Mouse (Mus musculus) brain, embryonic 18.5 days (tissue): ENCODE data around the gene Rab42.

ENCODE experiments used
- DNase-seq: peaks from one replicate; pipeline ENCODE4 v3.0.0-alpha.2; 2012; ENCODE audit warnings: low read depth, low spot score

The Rab42 gene

DNA sequence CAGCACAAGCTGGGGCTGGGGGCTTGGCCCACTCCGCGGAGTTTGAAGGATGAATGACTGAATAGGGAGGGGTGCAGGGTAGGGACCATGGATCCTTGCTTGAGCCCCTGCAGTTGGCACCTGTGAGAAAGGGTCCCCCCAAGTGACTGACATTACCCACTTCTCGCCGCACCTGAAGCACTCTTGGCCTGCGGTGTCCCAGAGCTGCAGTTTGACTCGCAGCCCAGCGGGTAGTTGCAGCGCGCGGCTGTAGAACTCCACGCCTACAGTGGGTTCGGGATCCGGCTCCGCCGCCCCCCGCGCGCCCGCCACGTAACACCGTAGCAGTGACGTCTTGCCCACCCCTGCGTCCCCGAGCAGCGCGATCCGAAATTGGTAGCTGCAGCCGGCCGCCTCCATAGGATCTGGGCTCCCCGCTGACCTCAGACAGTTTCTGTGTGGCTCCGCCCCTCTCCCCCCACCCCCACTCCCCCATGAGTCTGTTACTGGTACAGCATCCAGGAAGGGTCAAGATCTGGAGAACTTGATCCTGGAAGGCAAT lies at the start of gene Rab42:
Gene Rab42 (minus strand): TSS at position 447 of the 541 bp plus-strand sequence.
- DNase-seq, result no peak

- DNase-seq, result no peak
Observed at GRCm38 (mm10) chr4:132352739-132353138, 49.6 kb upstream of the Rab42 start.

DNA sequence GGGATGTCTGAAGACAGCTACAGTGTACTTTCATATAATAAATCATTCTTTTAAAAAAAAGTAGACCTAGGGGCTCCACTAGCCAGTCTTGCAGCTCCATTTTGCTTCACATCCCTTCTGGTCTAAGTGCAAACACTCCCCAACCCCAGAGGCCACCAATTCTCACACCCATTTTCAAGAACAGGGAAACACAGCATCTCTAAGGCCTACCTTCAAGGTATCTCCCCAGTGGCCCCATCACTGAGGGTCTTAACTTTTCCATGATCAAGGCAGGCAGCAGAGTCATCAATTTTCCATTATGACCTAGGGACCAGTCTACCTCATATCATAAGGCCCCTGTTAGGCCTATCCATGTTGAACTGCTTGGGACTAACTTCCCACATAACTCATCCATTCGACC lies 48.2 kb upstream of the Rab42 start:
- DNase-seq, result no peak

DNA sequence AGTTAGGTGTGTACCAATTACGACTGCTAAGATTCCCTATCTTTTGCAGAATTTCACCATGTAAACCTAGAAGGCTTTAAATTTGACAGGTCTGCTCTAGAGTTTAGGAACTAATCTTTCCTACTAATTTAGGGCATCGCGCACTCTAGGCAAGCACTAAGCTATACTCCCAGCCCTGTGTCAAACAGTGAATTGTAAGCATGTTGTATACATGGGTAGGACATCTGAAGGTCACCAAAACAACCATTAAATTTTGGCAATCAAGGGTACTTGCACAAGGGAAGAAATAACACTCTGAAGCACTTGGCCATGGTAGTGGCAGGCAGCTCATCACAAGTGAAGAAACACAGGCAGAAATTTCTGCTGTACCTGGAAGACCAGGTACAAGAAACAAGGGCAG lies 47.7 kb upstream of the Rab42 start:
- no peak for DNase-seq

- no peak for DNase-seq
Observed at GRCm38 (mm10) chr4:132350123-132350740, 47.0 kb upstream of the Rab42 start.

DNA sequence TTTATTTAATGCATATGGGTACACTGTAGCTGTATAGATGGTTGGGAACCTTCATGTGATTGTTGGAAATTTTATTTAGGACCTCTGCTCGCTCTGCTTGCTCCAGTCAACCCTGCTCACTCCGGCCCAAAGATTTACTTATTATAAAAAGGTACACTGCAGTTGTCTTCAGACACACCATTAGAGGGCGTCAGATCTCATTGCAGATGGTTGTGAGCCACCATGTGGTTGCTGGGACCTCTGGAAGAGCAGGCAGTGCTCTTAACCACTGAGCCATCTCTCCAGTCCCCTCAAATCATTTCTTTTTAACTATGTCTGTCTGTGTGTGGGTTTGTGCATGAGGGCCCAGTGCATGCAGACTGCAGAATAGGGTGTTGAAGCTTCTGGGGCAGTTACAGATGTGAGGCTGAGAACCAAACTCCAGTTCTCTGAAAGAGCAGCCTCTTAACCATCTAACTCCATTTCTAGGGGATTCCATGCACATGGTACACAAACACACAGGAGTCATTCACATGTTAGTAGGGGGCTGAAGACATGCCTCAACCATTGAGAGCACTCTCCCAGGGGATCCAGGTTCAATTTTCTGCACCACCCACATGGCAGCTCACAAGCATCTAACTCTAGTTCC lies 46.4 kb upstream of the Rab42 start:
- DNase-seq, result no peak

- DNase-seq, result no peak
Observed at GRCm38 (mm10) chr4:132346661-132347060, 43.5 kb upstream of the Rab42 start.

DNA sequence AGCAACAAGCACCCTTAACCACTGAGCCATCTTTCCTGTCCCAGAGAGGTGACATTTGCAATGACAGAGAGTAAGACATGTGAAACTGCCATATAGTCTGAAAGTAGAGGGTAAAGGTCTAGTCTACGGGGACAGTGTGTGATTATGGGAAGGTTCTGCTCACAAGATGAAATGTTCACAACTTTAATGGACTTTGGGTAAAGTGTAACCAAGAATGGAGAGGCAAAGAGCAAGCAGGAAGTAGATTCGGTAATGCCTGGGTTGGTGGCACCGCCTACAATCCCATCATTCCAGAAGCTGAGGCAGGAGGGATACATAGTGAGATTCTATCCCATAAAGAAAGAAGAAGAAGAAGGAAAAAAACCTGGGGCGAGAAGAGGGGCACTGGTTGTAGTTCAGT lies 43.1 kb upstream of the Rab42 start:
- DNase-seq, result no peak

GRCm38 (mm10) chr4:132345843-132346212 lies 42.6 kb upstream of the Rab42 start:
- DNase-seq, result no peak

DNA sequence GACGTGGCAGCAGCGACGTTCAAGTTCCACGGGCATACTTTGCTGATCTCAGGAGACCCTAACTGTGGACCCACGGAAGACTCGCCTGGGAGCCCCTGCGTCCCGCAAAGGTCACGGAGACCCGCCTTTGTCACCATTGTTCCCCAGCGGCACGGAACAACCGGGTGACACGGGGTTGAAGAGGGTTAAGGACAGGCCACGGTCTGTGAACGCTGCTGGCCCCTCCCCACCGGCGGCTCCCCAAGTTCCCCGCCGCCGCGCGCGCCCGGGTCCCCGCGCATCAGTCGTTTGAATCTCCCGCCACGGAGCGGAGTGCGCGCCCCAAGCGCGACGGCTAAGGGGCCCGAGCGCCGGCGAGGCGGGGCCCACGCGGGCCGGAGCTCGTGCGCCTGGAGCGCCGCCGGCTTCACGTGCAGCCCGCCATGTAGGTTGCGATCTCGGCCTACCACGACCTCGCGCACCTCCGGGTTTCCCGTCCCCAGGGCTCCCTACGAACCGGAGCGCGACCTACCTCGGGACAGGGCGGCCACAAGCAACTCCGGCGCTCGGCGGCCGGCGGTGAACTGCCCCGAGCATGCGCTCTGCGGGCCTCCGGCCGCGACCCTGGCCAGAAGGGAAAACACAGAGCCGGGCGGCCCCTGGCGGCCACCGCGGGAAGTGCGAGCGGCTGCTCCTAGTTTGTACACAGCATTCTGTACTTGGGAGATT lies 42.1 kb upstream of the Rab42 start:
- peak; percentile 51 for DNase-seq

DNA sequence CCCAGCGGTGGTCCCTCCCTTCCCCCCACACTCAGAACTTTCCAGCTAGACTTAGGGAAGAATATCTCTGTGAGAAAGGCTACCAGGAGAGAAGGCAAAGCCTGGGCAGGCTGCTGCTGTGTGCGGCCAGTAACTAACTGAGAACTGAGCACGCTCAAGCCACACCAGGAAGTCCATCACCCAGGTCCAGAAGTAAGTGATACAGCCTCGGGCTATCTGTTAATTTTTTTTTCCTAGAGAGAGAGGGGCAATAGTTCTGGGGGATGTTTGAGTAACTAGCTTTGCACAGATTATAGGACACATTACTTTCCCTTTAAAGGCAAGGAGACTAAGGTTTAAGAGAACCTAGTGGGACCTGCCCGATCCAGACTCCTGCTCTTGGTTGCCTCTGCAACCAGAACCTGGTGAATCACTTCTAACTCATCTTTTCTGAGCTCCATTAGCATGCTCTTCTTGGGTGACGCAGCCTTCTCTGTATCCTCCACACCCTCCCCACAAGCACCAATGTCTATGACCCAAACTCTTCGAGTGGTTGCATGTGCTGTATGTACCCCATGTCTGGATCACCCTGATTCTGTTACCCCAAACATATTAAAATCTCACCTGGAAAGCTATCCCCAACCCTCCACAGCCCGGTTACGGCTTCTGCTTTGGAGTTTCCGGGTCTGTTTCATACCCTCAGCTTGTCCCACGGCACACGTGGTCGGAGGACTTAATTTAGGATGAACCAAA lies 41.4 kb upstream of the Rab42 start:
- no peak for DNase-seq

DNA sequence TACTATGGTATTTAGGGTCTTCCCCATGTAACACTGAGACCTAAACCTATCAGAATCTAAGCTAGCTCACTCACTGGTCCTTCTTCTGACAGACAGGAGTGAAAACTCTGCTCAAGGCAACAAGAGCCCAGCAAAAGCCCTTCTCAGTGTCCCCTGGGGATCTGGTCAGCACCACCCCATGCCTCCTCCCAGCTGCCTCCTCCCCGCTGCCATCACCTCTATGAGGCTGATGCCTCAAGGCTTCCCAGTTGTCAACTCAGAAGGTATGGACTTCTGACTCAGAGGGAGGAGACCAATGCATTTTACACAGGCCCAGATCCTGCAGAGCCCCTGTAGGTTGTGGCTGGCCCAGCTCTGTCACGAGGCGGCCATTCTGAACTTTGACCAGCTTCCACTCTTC lies 38.3 kb upstream of the Rab42 start:
- no peak for DNase-seq

GRCm38 (mm10) chr4:132338943-132339342 lies 35.8 kb upstream of the Rab42 start:
- no peak for DNase-seq

DNA sequence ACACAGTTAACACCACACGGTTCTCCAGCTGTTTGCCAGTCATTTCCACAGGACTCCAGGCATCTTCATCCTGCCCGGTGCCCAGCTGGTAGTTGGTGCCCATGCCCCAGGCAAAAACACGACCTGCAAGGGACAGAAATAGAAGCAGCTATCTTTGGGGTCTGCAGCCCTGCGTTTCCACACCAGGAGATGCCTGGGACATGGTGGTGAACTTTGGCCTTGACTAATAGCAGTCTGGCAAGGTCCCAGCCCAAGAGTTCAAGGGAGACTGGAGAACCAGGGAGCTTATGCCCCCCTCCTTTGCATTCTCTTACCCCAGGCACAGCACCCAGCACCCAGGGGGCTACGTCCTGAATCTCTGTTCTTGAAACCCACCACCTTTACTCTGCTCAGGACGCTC lies 29.7 kb upstream of the Rab42 start:
- DNase-seq, result no peak

DNA sequence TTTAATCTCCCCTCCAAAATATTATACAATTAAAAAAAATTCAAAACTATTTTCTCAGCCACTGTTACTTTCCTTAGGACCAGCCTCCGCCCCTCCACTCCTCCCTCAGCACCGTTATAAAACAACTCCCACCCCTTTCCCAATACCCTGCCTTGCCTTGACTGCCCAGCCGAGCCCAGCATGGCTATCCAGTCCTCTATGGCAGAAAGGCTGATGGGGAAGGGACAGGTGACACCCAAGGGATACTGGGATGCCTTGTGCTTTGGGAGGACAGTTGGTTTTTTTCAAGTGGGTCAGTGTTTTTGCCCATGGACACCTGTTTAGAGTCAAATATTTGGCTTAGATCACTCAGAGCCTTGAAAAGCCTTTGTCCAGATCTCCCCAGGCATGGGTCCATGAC lies 28.8 kb upstream of the Rab42 start:
- DNase-seq, result no peak

DNA sequence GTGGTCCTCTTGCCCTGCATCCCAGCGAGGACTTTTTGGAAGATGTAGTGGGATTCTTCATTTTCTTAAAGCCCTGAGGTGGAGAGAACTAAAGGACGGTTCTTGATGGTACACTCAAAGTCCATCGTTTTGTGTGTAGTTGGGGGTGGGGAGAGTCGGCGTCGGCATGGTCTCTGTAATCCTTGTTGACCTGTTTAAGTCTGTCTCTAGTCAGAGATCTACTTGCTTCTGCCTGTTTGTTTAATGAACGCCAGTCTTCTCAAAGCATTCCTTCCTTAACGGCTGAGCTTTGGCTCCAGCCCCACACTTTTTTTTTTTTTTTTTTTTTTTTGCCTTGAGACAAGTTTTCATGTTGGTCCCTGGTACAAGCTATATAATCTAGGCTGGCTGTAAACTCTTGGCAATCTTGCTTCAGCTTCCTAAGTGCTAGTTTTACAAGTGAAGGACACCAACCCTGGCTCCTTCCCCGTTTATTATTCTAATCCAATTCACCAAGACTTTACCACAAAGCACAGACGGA lies 26.7 kb upstream of the Rab42 start:
- DNase-seq, result no peak

DNA sequence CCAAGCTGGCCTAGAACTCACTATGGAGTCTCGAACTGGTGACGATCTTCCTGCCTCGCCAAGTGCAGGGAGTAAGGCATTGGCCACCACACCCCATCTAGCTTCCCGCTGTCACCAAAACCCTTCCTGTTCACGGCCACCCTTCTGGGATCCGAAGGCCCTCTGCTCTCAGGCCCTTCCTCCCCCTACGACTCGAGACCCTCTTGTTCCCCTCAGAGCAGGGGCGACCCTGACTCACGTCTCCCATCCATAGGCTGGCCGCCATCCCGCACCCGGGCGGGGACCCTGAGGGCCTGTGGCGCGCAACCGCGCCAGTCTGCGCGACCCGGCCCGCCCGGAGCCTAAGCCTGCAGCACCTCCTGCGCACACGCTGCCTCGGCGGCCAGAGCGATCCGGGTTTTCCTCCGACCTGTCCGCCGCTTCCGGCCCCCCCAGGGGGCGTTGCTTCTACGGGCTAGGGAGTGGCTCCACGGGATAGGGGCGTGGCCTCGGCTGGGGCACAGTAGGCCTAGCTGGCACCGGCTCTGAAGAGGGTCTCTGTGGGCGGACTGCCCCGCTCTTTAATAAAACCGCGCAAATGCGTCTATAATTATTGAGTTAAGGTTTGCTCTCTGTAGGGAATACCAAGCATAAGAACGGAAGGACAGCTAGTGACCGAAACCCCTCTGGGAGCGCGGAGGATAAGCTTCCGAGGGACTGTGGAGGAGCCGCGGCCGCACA lies 26.1 kb upstream of the Rab42 start, which contains the start of gene Trnau1ap:
Gene Trnau1ap (minus strand): TSS at position 424 of the 720 bp plus-strand sequence.
- DNase-seq, result peak; percentile 65

- no peak for DNase-seq
Observed at GRCm38 (mm10) chr4:132328391-132328982, 25.3 kb upstream of the Rab42 start.

- DNase-seq, result no peak
Observed at GRCm38 (mm10) chr4:132326481-132326880, 23.3 kb upstream of the Rab42 start.

GRCm38 (mm10) chr4:132315711-132316110 lies 12.5 kb upstream of the Rab42 start:
- no peak for DNase-seq

GRCm38 (mm10) chr4:132312627-132313026 lies 9.4 kb upstream of the Rab42 start:
- DNase-seq, result no peak
